Mouse (Mus musculus) cerebellum, adult 2 months (tissue): ENCODE measurements at regions not wholly inside any gene's neighbourhood (a gene's known extent, or its start where the extent isn't known, plus 50 kb on each side); places are given as distances from the start of the nearest gene placed in this dataset.
"Not testable (repeated sequence)": the region's sequence is repeated elsewhere in the genome, so short reads cannot be mapped to it uniquely, and the experiment has no call there.

Experiments used
- CTCF ChIP-seq: fragments of 200-500 bp; IDR thresholded peaks from 2 replicates; pipeline ENCODE4 v1.5.1; 2011; ENCODE audit warnings: low read depth, mild to moderate bottlenecking, control low read depth, low read length, moderate library complexity, borderline replicate concordance; ENCODE audit not compliant: insufficient read depth
- POLR2A ChIP-seq: fragments of 200-500 bp; IDR thresholded peaks from 2 replicates; pipeline ENCODE4 v1.6.1; 2011; ENCODE audit warnings: low read length, control low read depth, borderline replicate concordance; ENCODE audit not compliant: insufficient read depth

GRCm38 (mm10) chr6:84302916-84303315 is 290.8 kb downstream of the Cyp26b1 start:
- TF ChIP-seq POLR2A, CTCF: not testable (repeated sequence)
